Mouse (Mus musculus) frontal cortex, postnatal 36 days (tissue): ENCODE measurements around the gene Gm49325.

Experiments
- DNase-seq, 2 experiments: peaks; one replicate each; pipeline ENCODE4 v3.0.0; 2022; ENCODE audit warnings: low spot score in 2 of 2

The Gm49325 gene

GRCm38 (mm10) chr10:77589117-77589516 is 16.9 kb upstream of the Gm49325 start:
- DNase-seq, result no peak

GRCm38 (mm10) chr10:77589749-77590148 is 16.2 kb upstream of the Gm49325 start:
- DNase-seq, result no peak

- DNase-seq, result no peak
These were observed 15.2 kb upstream of the Gm49325 start for GRCm38 (mm10) chr10:77590812-77591211.

GRCm38 (mm10) chr10:77591546-77591945 is 14.5 kb upstream of the Gm49325 start:
- peak; percentile 70 to 89 for DNase-seq

GRCm38 (mm10) chr10:77596060-77596459 is 9.9 kb upstream of the Gm49325 start:
- DNase-seq, result no peak

GRCm38 (mm10) chr10:77603021-77603420 is 3.0 kb upstream of the Gm49325 start:
- DNase-seq, result no peak

- no peak for DNase-seq
These were observed 1.9 kb upstream of the Gm49325 start for GRCm38 (mm10) chr10:77604111-77604510.

- no peak for DNase-seq
These were observed 1.0 kb upstream of the Gm49325 start for GRCm38 (mm10) chr10:77604958-77605357.

GRCm38 (mm10) chr10:77605368-77605767 is 629 bp upstream of the Gm49325 start:
- no peak for DNase-seq

GRCm38 (mm10) chr10:77606855-77607254 is 858 bp downstream of the Gm49325 start:
- no peak for DNase-seq

GRCm38 (mm10) chr10:77607441-77607840 is 1.4 kb downstream of the Gm49325 start:
- no peak for DNase-seq

GRCm38 (mm10) chr10:77608589-77608988 is 2.6 kb downstream of the Gm49325 start:
- DNase-seq, result no peak

GRCm38 (mm10) chr10:77610221-77610961 is 4.4 kb downstream of the Gm49325 start:
- no peak for DNase-seq

GRCm38 (mm10) chr10:77613409-77613808 is 7.4 kb downstream of the Gm49325 start:
- DNase-seq, result no peak

GRCm38 (mm10) chr10:77615647-77616046 is 9.7 kb downstream of the Gm49325 start:
- DNase-seq, result no peak

GRCm38 (mm10) chr10:77616166-77616565 is 10.2 kb downstream of the Gm49325 start:
- DNase-seq, result no peak

GRCm38 (mm10) chr10:77616926-77617325 is 10.9 kb downstream of the Gm49325 start:
- DNase-seq, result no peak

GRCm38 (mm10) chr10:77621546-77621945 is 15.5 kb downstream of the Gm49325 start:
- no peak for DNase-seq

GRCm38 (mm10) chr10:77622055-77622988 is 16.3 kb downstream of the Gm49325 start, which contains the start of gene Ube2g2:
Ube2g2 (plus strand) TSS chr10:77622275.
- DNase-seq, result peak; percentile 89 to 92

GRCm38 (mm10) chr10:77623069-77623492 is 17.1 kb downstream of the Gm49325 start:
- DNase-seq, result no peak

- DNase-seq, result no peak
These were observed 17.8 kb downstream of the Gm49325 start for GRCm38 (mm10) chr10:77623639-77624400.

- peak; percentile 48 to 67 for DNase-seq
These were observed 18.6 kb downstream of the Gm49325 start for GRCm38 (mm10) chr10:77624570-77624995.
